Mouse (Mus musculus): ENCODE results near the gene Gm21093.
"Not testable (repeated sequence)": the region's sequence is repeated elsewhere in the genome, so short reads cannot be mapped to it uniquely, and the experiment has no call there.

Gm21093 gene

GRCm38 (mm10) chr4:42034626-42035025 lies at the start of gene Gm21093:
Gene Gm21093 (minus strand): TSS chr4:42034726.
- not testable (repeated sequence) for DNase-seq (ENCODE audit: low spot score in 2 of 2)
